Mouse (Mus musculus) C2C12 (cell line): ENCODE measurements around the gene Gm11983.

ENCODE experiments used
- CTCF ChIP-seq: IDR thresholded peaks from one replicate; pipeline ENCODE4 v1.5.1; 2011; ENCODE audit not compliant: control insufficient read depth, insufficient read depth, insufficient read length
- MYOD1 ChIP-seq: IDR thresholded peaks from one replicate; pipeline ENCODE4 v1.6.1; 2011; ENCODE audit warnings: low read depth; ENCODE audit not compliant: control insufficient read depth, insufficient read length

GRCm38 (mm10) chr11:6862185-6862584 lies 24.7 kb upstream of the Gm11983 start:
- TF ChIP-seq CTCF (no peak), MYOD1 (no peak)
